Mouse (Mus musculus): ENCODE data around the gene C1ra.
A peak's percentile ranks its signal among the peaks of the same experiment; 100 is the strongest.
"Not testable (repeated sequence)": the region's sequence is repeated elsewhere in the genome, so short reads cannot be mapped to it uniquely, and the experiment has no call there.

Gene C1ra

GRCm38 (mm10) chr6:124484851-124485250 is 27.4 kb upstream of the C1ra start:
- no peak for ATAC-seq (ENCODE audit: insufficient number of reproducible peaks, low FRiP score, low TSS enrichment)

DNA sequence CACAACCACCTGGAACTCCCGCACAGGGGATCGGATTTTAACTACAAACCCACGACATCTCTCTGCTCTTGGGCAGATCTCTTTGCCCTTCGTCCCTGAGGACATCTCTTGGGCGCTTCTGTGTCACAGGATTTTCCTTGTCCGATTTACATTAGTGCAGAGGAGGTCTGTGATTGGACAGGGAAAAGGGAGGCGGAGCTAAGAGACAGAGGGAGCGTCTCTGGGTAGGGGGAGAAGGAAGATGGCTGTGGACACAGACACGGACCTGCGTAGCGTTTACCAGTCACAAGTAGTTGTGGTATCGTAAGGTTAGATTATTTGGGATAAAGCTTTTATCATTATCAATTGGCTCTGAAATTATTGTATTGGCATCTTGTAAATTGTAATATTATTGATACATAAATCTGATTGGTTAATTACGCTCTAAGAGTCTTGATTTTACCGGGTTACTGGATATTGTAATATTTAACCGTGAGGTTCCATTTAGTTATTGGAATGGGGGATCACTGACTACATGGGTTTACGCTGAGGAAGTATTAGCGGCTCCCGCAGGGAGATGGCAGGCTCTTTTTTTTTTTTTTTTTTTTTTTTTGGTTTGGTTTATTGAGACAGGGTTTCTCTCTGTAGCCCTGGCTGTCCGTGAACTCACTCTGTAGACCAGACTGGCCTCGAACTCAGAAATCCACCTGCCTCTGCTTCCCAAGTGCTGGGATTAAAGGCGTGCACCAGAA is 26.6 kb upstream of the C1ra start:
- ATAC-seq (ENCODE audit: insufficient number of reproducible peaks, low FRiP score, low TSS enrichment) = no peak

GRCm38 (mm10) chr6:124487509-124487908 is 24.7 kb upstream of the C1ra start:
- ATAC-seq (ENCODE audit: insufficient number of reproducible peaks, low FRiP score, low TSS enrichment) = no peak

DNA sequence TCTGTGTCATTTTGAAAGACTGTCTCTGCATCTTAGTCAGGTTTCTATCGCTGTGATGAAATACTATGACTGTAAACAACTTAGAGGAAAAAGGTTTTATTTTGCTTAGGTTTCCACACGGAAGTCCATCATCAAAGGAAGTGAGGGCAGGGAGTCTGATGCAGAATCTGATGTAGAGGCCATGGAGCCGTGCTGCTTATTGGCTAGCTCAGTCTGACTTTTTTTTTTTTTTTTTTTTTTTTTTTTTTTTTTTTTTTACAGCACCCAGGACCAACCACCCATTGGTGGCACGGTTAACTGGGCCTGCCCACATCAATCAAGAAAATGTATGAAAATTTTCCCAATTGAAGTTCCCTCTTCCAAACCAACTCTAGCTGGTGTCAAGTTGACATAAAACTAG is 23.3 kb upstream of the C1ra start:
- ATAC-seq (ENCODE audit: insufficient number of reproducible peaks, low FRiP score, low TSS enrichment) = no peak

DNA sequence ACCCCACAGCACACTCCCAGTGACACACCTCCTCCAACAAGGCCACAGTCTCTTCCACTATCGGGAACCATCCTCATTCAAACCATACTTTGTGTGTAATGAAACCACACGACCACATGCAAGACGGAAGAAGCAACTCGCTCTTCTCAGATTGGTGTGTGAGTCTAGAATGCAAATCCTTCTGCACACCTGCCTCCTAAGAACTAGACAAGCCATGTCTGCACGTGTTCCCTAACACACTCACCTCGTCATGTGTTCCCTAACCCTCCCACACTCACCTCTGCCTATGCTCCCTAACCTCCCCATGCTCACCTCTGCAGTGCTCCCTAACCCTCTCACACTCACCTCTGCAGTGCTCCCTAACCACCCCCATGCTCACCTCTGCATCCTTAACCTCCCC is 20.8 kb upstream of the C1ra start:
- no peak for ATAC-seq (ENCODE audit: insufficient number of reproducible peaks, low FRiP score, low TSS enrichment)

DNA sequence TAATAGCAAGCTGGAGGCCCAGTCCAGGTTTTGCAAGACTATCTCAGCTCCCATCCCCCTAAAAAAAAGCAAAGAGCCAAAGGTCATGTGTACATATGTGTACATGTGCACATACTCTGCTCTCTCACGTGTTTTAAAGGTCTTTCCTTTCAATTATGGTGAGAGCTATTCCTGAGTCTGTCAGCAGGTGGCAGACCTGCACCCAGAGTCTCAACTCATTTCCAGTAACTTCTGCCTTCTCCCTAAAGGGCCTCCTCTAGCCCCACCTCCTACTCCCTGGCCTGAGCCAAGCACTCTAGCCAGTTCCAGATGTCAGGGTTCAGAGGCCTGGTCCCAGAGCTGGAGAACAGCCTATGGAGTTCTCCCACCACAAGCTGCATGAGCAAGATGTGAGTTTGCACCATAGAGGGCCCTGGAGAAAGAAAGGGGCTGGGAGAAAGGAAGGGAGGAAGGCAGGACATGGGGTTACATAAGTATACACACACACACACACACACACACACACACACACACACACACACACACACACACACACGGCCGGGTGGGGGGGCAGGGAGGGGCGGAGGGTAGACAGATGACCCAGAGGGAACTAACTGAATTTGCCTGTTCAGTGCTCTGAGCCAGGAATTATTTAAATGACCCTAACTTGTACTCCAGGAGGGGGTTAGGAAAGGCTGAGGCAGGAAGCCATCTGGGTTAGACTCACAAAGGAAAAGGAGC is 19.2 kb upstream of the C1ra start, which contains the start of gene C1rl:
Gene C1rl (plus strand): TSS at position 272 of the 720 bp plus-strand sequence.
- ATAC-seq (ENCODE audit: insufficient number of reproducible peaks, low FRiP score, low TSS enrichment) = peak; percentile 66

DNA sequence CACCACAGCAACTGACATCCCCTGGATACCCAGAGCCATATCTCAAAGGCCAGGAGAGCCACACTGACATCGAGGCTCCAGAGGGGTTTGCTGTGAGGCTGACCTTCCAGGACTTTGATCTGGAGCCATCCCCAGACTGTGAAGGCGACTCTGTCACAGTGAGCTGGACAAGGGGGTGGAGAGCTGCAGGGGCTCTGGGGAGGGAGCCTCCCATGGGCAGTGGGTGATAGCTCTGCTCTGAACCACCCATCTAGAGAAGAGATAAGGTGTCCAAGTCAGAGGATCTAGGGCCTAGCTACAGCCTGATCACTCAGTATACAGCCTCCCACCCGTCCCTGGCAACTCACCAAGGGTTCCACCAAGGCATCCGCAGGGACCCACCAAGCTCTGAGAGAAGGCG is 18.3 kb upstream of the C1ra start:
- no peak for ATAC-seq (ENCODE audit: insufficient number of reproducible peaks, low FRiP score, low TSS enrichment)

- ATAC-seq (ENCODE audit: insufficient number of reproducible peaks, low FRiP score, low TSS enrichment) = no peak
Observed at GRCm38 (mm10) chr6:124496054-124496453, 16.2 kb upstream of the C1ra start.

DNA sequence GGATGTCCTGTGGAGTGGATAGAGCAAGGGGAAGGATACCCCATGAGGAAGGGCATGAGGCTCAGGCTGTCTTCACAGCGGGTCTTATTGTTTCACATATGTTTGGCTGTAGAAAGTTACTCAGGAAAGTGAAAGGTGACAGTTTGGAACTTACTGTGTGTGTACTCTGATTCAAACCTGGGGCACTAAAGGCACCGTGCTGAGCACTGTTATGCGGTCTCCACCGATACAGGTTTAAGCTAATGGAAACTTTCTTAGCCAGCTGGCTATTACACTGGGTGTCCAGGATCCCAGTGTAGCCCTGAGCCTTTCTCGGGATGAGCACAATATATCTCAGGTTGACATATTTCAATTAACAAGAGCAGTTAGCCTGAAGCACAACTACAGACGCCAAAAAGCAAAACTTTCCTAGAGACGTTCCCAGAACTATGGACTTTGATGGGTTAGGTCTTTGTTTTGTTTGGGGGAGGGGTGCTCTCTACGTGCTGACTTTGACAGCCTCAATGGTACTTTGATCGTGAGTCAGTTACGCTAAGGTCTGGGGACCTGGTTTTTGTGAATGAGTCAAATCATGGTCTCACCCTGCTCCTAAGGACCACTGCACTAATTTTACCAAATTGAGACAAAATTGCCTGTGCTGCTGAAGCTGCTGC is 12.2 kb upstream of the C1ra start:
- no peak for ATAC-seq (ENCODE audit: insufficient number of reproducible peaks, low FRiP score, low TSS enrichment)

DNA sequence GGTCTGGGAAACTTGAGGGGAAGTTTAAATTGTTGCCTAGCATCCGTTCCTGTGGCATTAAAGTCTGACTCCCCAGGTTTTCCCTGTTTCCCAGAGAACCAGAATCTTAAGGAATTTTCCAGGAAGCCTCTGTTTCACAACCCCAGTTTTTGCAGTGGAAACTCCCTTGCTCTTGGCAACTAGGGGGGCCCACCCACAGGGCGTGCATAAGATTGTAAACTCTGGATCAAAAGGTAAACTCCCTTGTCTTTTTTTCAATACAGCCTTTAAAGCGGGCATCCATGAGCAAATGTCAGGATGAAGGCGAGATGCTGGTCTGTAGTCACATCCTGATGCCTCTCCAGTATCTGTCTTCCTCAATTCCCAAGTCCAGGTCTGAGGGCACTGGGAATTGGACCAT is 10.7 kb upstream of the C1ra start:
- no peak for ATAC-seq (ENCODE audit: insufficient number of reproducible peaks, low FRiP score, low TSS enrichment)

GRCm38 (mm10) chr6:124502021-124502420 is 10.2 kb upstream of the C1ra start:
- ATAC-seq (ENCODE audit: insufficient number of reproducible peaks, low FRiP score, low TSS enrichment) = no peak

- no peak for ATAC-seq (ENCODE audit: insufficient number of reproducible peaks, low FRiP score, low TSS enrichment)
Observed at GRCm38 (mm10) chr6:124505028-124505427, 7.2 kb upstream of the C1ra start.

GRCm38 (mm10) chr6:124506991-124507390 is 5.2 kb upstream of the C1ra start:
- no peak for ATAC-seq (ENCODE audit: insufficient number of reproducible peaks, low FRiP score, low TSS enrichment)

DNA sequence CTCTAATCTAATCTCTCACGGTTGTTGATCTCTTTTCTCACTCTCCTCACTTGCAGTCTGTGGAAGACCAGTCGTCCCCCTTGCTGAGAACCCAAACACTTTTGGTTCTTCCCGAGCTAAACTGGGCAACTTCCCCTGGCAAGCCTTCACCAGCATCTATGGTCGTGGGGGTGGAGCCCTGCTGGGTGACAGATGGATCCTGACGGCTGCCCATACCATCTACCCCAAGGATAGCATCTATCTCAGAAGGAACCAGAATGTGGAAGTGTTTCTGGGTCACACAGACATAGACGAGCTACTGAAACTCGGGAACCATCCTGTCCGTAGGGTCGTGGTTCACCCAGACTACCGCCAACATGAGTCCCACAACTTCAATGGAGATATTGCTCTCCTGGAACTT is 3.9 kb upstream of the C1ra start:
- ATAC-seq (ENCODE audit: insufficient number of reproducible peaks, low FRiP score, low TSS enrichment) = peak; percentile 66

DNA sequence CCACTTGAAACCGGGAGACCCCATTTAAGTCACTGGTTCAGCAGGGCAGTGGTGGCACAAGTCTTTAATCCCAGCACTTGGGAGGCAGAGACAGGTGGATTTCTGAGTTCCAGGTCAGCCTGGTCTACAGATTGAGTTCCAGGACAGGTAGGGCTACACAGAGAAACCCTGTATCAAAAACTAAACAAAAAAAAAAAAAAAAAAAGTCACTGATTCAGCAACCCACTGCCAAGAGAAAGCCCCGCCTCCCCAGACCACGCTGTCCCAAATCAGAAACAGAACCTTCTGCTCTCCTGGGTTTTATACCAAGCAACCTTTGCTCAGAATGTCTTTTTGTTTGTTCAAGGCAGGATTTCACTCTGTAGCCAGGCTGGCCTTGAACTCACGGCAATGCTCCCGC is 3.0 kb upstream of the C1ra start:
- ATAC-seq (ENCODE audit: insufficient number of reproducible peaks, low FRiP score, low TSS enrichment) = not testable (repeated sequence)

DNA sequence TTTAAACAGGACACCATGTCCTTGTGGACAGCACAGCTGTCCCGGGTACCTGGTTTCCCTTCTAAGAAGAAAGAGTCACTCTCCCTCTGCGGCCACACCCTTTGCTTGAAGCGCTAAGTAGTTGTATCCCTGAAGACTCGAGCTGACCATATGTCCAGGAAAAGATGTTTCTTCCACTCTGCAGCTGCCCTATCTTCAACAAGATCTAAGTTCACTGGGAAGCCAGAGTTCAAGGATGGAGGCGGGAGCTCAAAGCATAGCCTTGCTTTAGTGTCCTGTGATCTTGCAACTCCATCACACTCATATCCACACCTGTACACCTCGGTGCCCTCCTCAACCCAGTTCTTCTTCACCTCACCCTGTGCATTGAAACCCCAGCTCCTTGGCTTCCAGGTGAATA is 269 bp upstream of the C1ra start:
- ATAC-seq (ENCODE audit: insufficient number of reproducible peaks, low FRiP score, low TSS enrichment) = no peak

DNA sequence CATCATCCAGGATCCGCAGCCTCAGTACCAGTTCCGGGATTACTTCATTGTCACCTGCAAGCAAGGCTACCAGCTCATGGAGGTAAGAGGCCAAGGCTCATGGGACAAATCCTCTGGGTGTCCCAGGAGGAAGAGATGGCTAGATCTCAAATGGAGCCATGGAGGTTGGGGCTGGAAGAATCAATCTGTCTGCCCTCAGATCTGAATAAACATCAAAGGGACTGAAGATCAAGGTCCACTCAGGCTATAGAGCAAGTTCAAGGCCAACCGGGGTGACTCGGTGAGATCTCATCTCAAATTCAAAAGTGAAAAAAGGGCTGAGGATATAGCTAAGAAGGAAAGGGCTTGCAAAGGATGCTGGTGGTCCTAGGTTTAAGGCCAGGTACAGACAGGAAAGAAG is 5.5 kb downstream of the C1ra start:
- not testable (repeated sequence) for ATAC-seq (ENCODE audit: insufficient number of reproducible peaks, low FRiP score, low TSS enrichment)

DNA sequence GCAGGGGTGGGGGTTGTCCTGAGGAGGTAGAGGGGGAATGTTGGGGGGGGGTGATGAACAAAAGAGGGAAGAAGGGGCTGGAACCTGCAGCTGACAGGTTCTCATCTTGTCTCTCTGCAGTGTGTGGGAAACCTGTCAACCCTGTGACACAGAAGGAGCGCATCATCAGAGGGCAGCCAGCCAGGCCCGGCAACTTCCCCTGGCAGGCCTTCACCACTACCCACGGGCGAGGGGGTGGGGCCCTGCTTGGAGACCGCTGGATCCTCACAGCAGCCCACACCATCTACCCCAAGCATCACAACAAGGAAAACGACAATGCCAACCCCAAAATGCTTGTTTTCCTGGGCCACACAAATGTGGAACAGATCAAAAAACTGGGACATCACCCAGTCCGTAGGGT is 9.9 kb downstream of the C1ra start:
- ATAC-seq (ENCODE audit: insufficient number of reproducible peaks, low FRiP score, low TSS enrichment) = not testable (repeated sequence)

DNA sequence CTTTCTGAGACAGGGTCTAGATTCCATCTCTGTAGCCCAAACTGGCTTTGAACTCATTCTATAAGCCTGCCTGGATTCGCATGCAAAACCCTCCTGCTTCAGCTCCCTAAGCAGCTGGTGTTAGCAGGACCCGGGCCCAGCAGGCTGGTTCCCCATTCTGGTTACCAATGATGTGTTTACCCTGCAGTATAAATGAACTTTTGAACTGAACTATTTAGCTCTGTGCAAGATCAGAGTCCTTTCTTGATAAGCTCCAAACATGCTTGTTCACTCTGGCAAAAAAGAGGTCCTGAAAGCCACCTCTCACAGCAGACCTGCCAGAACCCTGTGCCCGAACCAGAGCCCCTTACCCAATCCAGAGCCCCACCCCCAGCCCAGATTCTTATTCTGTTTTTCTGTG is 15.7 kb downstream of the C1ra start:
- ATAC-seq (ENCODE audit: insufficient number of reproducible peaks, low FRiP score, low TSS enrichment) = no peak

GRCm38 (mm10) chr6:124531077-124531476 is 18.9 kb downstream of the C1ra start:
- no peak for ATAC-seq (ENCODE audit: insufficient number of reproducible peaks, low FRiP score, low TSS enrichment)

- ATAC-seq (ENCODE audit: insufficient number of reproducible peaks, low FRiP score, low TSS enrichment) = not testable (repeated sequence)
Observed at GRCm38 (mm10) chr6:124536125-124536829, 24.1 kb downstream of the C1ra start.
